Mouse (Mus musculus) monocyte, adult 5-6 weeks (primary cell): ENCODE measurements around the gene Hoxa6. TPM values are rescaled to one million over a fixed set of nuclear protein-coding genes. Genes with fewer than 3 reads are reported as not detected.

Source experiments
- ATAC-seq: fragments of 153-309, 156-312 bp; replicated peaks from 2 replicates; pipeline ENCODE4 v1.8.0; 2017; ENCODE audit warnings: mild to moderate bottlenecking; ENCODE audit not compliant: low TSS enrichment, insufficient number of reproducible peaks, severe bottlenecking, poor library complexity, low FRiP score
- total RNA-seq: library from RNA; stranded (forward); fragments of 200-1000, 200-491, 200-594 nt; gene quantifications from 3 replicates; pipeline ENCODE4 v1.2.3, GENCODE M21; 2017

The Hoxa6 gene
- total RNA-seq, 1 experiment from 2014 or later, result not detected

GRCm38 (mm10) chr6:52219234-52219942 lies 10.9 kb upstream of the Hoxa6 start:
- ATAC-seq, result no peak

- ATAC-seq, result no peak
These were observed 10.2 kb upstream of the Hoxa6 start for GRCm38 (mm10) chr6:52218643-52219215.

- ATAC-seq, result no peak
These were observed 9.5 kb upstream of the Hoxa6 start for GRCm38 (mm10) chr6:52217895-52218642.

GRCm38 (mm10) chr6:52217459-52217768 lies 8.9 kb upstream of the Hoxa6 start:
- ATAC-seq, result no peak

- ATAC-seq, result no peak
These were observed 8.4 kb upstream of the Hoxa6 start for GRCm38 (mm10) chr6:52216691-52217458.

- no peak for ATAC-seq
These were observed 7.4 kb upstream of the Hoxa6 start for GRCm38 (mm10) chr6:52215771-52216535.

- ATAC-seq, result no peak
These were observed 6.5 kb upstream of the Hoxa6 start for GRCm38 (mm10) chr6:52215070-52215469.

- ATAC-seq, result no peak
These were observed 5.7 kb upstream of the Hoxa6 start for GRCm38 (mm10) chr6:52214271-52214670.

- ATAC-seq, result no peak
These were observed 4.8 kb upstream of the Hoxa6 start, which contains the start of the genes Hoxa3 and Gm28308 for GRCm38 (mm10) chr6:52213119-52213986. Gene Hoxa3, minus strand, starts transcription at chr6:52213336. Gene Gm28308, minus strand, starts transcription at chr6:52213339.

GRCm38 (mm10) chr6:52212556-52213118 lies 4.1 kb upstream of the Hoxa6 start:
- no peak for ATAC-seq

- ATAC-seq, result no peak
These were observed 3.4 kb upstream of the Hoxa6 start for GRCm38 (mm10) chr6:52211961-52212360.

- 0 out of 2 replicates have a peak, but pooled peaks have one; percentile 37 for ATAC-seq
These were observed 2.8 kb upstream of the Hoxa6 start for GRCm38 (mm10) chr6:52211170-52211935.

GRCm38 (mm10) chr6:52209685-52210046 lies 1.1 kb upstream of the Hoxa6 start:
- no peak for ATAC-seq

GRCm38 (mm10) chr6:52208868-52209684 lies 554 bp upstream of the Hoxa6 start:
- ATAC-seq, result no peak

GRCm38 (mm10) chr6:52207684-52207976 lies 892 bp downstream of the Hoxa6 start:
- no peak for ATAC-seq
